Mouse (Mus musculus): ENCODE measurements around the gene L2hgdh. TPM values are rescaled to one million over a fixed set of nuclear protein-coding genes. Genes with fewer than 3 reads are reported as not detected.

L2hgdh gene
- total RNA-seq (2021): 21.6 and 28.3 TPM in 2 replicates
- long read RNA-seq, experiment 1, transcript L2hgdh-201 (10 exons, 3,340 nt): major isoform, 20 of 27 reads
- long read RNA-seq, experiment 1, partial matches to known transcripts: 2 of 27 reads
- long read RNA-seq, experiment 1, other reads (novel, unspliced or antisense): 5 of 27 reads
- long read RNA-seq, experiment 2, transcript L2hgdh-201 (10 exons, 3,340 nt): major isoform, 17 of 20 reads
- long read RNA-seq, experiment 2, partial matches to known transcripts: 1 of 20 reads
- long read RNA-seq, experiment 2, other reads (novel, unspliced or antisense): 2 of 20 reads

DNA sequence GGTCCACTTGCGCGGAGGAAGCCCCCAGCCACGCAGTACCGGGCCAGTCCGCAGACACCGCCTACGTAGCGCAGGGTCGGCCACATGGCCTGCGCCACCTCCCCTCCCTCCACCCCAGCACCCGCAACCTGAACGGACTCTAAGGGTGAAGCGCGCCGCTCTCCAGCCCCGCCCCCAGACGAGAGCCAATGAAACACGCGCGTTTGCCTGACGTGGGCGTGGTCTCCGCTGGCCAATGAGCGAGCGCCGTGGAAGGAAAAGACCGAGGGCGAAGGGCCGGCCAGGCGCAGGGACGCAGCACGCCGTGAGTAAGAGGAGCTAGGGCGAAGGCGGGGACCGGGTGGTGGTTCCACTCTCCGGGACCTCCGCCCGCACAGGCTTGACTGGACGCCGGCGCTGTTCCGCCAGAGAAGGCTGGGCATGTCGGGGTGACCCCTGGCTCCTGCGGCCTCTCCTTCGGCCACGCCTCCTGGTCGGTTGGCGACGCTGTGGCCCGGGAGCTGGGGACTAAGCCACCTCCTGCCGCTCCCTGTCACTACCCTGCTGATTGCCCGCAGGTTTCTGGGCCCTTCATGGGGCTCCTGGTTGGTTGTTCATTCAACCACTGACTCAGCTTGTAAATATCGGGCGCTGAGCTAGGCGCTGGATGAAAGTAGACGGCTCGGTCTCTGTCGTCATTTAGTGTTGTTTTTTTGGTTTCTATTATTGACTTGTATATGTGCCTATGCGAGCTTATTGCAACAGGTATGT is at the start of gene L2hgdh, which contains the start of gene Atp5s:
Gene L2hgdh (minus strand): TSS at position 163 of the 750 bp plus-strand sequence.
Gene Atp5s (plus strand): TSS at position 240 of the 750 bp plus-strand sequence.
- peak; percentile 99 for DNase-seq

DNA sequence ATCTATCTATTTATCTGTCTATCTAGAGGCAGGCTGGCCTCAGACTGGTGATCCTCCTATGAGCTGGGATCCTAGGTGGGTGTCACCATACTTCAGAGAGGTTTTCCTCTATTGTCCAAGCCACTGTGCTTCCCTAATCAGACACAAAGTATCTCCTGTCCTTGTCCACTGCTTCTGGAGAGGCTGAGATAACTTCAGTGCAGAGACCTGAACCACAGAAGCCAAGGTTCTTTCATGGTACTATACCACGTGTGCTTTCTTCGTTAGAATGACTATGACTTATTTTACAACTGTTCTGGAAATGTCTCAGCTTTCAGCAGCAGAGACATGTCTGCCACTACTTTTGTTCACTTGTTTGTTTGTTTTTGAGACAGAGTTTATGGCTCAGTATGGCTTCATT is 44.2 kb upstream of the L2hgdh start:
- DNase-seq: no peak

DNA sequence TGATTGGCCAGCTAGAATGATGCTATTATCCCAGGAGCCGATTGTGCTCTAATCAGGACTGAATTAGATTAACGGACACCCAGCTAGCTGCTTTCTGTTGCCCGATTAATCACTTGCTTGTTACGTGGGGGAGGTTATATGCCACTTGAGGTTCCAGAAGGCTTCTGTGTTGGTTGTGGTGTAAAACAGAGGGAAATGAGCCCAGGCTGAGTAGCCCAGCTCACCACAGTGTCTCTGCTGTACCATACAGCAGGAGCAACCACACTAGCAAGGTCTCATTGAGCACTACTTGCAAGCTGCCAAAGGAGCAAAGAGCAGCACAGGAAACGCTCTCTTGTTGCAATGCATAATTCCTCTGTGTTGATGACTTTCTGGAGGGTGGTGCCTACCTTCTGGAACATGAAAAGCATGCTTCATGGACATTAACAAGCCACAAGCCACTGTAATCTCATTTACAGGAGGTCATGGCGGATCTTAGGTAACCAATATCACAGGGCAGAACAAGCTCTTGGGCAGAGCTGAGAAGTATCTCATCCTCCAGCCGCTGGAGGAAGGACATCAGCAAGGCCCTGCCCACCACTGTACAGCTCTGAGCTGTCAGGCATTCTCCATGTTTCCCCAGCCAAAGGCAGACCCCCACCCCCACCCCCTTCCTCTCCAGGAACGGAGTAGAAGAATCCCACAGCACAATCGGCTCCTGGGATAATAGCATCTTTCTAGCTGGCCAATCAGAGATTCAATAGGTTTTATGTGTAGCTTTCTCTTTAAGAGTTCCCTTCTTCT is 43.0 kb upstream of the L2hgdh start:
- DNase-seq: no peak

DNA sequence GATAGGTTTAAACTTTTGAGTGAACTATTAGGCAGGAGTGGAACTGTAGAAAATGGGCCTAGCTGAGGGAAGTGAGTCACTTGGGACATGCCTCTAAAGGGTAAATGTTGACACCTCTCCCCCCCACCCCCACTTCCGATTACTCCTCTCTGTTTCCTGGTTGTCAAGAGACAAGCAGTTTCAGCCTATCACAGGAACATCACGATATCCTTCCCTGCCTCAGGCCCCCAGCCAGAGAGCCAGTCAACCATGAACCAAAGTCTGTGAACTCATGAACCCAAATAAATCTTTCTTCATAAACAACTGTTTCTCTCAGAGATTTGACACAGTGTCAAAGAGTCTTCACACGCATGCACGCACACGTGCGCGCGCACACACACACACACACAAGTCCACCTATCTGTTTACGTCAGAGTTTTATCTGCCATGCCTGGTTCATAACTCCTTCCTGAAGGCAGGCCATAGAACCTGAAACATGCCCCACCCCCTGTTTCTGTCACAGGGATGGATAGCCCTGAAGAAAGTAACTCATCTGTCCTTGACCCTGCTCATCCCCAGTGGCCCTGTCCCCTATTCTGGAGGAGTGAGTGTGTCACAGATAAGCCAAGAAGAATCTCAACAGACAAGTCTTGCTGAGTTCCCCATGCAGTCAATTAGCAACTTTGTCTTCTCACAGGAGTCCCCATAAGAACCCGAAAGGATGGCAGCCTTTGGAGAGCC is 41.7 kb upstream of the L2hgdh start:
- DNase-seq: peak; percentile 46

DNA sequence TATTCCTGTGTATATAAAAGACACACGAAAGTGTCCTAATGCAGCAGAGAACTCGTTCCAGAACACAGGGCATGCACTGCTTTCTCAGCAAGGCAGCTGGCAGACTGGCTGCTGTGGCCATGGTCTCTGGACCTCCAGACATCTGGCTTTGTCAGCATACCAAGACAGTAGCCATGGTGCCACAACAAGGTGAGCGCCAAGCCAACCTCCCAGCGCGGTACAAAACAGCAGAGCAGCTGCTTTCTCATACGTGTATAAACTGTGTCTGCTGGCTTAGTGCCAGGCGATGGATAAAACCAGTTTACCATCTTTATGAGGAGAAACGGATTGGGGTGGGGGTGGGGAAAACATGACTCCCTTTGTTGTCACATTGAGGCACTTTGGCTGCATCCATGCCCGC is 40.9 kb upstream of the L2hgdh start:
- DNase-seq: no peak

DNA sequence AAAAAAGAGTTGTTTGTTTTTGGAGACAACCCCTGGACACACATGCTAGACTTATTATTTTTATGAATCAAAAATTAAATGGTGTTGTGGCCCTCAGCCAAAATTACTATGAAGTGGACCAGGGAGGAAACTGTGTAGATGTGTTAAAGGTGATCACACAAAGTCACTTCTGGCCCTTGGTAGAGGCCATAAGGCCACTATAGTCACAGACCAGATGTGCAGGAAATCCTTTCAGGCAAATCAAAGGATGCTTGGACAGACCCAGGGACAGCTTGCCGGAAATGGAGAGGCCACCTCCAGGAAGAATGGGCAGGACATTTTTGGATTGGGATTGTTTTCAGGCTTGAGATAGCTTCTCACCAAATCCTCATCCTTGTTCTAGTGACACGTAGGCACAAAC is 36.9 kb upstream of the L2hgdh start:
- peak; percentile 28 for DNase-seq

DNA sequence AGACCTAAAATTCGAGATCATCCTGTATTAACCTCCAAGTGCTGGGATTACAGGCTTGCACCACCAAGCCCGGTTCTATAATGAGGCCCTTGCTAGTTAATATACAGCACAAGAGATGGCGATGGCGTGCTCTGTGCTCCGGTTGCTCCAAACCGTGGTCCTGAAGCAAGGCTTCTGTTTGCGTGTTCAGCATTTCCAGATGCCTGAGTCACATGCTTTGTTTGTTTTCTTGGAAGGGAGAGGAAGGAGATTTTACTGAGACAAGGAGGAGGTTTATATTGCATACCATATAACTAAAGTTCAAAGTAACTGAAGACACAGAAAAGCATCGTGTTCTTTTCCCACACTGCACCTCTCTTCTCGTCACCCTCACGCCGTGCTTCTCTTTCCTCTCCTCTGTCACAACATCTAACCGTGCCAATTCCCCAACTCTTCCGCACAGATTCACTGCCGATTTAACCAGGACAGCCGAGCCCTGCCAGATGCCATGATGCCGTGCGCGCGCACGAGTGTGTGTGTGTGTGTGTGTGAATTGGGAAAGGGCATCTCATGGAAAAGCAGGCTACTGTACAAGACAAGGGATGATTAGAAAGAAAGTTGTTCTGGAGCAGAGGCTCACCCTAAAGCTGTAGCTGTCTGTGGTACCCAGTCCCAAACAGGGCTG is 36.2 kb upstream of the L2hgdh start:
- DNase-seq: no peak

DNA sequence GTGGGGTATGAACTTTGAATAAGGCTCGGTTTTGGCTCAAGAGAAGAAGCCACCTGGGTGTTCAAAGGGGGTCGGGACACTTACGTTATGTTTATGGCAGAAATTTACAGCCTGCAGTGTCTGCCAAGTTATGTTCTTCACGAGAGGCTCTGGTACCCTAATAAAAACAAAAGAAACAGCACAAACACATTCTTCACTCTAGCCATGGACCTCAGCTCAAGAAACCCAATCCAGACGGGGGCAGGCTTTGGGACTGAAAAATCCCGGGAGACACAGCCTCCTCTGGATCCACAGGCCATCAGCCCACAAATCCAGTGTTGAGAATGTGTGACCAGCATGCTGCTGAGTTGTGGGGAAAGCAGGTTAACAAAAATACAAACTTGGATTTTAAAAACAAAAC is 35.3 kb upstream of the L2hgdh start:
- DNase-seq: no peak

DNA sequence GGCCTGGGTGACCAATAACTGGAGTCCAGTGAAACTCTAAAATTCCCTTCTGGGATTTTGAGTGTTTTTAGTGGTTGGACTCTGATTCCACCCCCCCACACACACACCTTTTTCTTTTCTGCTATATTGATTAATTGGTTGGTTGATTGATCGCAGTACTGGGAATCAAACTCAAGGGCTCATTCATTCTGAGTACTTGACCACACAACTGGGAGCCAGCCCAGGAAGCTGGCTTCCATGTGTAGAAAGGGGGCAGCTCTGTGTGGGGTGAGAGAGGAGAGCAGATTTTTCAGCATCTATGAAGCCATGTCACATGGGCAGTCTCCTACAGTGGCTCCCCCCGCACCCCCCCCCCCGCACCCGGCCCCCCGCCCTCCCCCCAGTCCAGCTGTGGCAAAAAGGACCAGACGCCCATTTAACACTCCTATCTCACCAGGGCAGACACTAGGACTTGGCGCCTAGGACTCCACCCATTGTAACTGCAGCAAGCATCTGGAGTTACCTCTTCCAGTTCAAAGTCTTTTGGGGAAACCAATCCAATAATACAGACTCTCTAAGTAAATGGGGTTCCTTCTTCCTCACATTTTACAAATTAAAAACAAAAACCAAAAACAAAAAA is 34.7 kb upstream of the L2hgdh start:
- DNase-seq: no peak

DNA sequence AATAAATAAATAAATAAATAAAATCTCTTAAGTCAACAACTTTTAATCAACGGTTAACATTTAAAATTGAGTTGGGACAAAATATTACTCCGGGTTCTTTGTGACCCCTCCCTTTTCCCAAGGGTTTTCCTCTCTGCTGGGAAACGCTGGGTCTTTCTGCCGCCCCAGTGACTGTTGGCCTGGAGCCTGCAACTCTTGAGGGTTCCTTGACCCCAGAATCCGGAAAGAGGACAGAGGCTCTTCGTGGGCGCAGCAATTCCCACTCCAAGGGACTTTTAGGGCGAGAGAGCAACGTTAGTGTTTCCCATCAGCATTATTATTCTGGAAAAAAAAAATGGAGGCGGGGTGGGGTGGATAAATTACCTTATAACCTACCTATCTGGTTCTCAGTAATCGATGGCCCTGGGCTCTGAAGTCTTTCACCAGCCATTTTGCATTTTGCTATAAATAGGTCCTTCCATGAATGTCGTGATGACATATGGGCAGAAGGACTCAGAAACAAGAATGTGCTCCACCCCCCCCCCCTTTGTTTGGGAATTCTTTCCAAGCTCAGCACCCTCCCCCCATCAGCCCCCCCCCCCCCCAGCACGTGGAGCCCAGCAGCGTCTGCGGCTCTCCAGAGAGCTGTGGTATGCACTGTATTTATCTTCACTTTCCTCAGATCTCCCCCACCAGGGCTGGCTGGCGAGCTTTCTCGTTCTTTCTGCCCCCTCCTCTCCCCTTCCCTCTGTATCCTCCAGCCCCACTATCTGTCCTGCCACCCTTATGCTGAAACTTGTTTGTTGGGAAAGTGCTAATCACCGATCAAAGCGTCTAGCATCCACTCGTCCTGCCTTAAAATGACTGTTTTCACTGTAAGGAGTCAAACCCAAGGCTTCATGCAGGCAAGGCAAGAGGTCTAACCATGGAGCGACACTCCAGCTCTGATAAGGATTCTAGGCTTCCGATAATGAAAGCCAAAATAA is 33.8 kb upstream of the L2hgdh start:
- peak; percentile 37 for DNase-seq

DNA sequence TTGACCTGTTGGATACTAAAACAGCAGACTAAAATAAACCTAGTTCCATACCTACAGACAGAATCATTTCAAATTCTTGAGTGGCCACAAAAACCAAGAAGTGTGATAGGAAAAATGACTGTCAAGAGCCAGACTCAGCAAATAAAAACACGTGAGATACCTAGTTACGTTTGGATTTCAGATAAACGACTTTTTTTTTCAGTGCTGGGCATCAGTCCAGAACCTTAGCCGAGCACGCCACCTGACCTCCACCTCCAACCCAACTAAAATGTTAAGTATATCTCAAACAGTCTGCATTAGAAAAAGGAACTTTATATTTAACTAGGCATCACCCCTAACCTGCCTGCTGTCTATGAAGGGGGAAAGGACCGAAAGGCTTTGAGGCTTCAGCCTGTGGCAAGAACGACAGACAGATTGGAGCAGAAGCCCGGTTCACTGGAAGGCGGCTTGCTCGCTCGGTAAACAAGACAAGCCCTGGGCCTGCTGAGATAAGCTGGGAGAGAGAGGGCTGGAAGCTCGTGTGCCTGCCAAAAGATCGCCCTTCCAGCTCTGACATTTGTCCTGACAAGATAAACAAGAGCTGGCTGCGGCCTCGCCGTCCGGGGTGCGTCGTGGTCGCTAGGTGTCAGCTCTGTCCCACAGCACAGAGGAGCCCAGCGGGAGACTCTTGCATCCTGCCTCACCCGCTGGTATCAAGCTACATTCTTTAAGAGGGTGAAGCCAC is 32.9 kb upstream of the L2hgdh start:
- peak; percentile 93 for DNase-seq

DNA sequence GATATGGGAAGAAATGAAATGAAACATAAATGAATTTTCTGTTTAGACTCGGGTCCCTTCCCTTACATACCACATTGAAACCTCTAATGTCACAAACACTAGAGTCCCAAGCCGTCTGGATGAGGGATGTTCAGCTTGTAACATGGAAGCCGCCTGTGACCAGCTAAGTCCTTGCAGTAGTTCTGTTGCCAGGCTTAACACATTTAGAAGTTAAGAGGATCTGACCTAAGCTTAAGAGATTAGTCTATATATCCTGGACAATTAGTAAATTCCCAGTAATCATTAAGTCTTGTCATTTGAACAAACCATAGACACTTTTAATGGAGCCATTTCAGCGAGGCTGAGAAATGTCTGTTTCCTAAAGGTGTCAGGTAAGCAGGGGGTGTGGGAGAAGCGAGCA is 31.3 kb upstream of the L2hgdh start:
- DNase-seq: no peak

DNA sequence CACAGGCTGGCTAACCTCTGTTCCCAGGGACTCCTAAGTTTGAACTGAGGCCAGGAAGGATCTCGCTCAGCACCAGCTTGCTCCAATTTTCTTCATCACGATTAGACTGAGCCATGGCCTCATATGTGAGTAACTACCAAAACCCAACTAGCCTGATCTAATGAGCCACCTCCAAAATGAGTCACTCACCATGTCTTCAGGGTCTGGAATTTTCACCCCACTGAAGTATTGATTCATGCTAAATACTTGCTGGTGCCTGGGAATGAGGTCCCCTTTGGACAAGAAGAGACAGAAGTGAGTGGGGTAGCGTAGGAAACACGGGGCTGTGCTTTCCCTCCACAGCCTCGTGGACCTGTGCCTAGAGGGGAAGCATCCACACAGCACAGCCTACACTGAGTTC is 29.3 kb upstream of the L2hgdh start:
- DNase-seq: no peak

DNA sequence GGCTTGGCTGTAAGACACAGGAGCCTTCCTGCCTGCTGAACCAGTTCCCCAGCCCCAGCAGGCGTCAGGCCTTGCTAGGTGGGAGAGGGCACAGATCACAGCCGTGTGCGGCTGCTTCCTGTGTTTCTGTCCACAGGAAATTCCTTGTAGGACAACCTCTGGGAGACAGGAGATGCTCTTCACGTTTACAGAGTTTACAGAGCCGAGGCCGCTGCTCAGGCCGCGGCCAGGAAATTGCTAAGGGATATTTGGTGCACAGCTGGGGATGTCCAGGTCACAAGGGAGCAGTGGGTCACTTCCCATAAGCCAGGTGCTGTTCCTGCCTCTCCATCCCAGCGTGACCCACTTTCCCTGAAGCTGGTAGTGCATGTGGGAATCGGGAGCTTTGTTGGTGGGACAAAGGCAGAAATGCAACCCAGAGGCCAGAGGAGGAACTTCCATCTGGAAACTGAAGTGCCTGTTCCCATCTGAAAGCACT is 27.2 kb upstream of the L2hgdh start:
- DNase-seq: peak; percentile 52

DNA sequence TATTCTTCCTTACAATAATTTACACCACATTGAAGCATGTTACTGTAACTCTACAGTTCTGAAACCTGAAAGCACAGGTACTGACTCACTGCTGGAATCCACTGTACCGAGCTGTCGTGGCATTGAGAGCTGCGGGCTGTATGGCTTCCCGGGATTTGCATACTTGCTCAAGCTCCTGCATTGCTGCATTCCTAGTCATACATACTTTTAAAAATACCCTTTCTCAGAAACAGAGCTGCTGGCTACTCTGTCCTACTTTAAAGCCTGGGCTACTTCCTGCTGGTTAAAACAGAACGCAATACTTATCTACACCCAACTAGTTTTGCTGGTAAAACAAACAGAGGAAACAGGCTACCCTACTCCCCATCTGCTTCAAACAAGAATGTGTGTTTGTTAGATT is 19.5 kb upstream of the L2hgdh start:
- no peak for DNase-seq

DNA sequence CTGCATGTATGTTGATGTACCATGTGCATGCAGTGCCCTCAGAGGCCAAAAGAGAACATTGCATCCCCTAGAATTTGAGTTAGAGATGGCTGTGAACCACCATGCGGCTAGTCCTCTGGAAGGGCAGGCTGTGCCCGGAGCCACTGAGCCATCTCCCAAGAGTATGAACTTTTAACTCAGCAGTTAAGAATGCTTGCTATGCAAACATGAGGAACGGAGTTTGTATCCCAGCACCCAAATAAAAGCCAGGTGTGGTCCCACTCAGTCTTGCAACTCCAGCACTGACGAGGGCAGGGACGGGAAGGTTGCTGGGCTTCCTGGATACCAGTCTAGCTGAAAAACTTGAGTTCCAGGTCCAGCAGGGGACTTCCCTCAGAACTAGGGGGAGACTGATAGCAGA is 17.3 kb upstream of the L2hgdh start:
- no peak for DNase-seq

DNA sequence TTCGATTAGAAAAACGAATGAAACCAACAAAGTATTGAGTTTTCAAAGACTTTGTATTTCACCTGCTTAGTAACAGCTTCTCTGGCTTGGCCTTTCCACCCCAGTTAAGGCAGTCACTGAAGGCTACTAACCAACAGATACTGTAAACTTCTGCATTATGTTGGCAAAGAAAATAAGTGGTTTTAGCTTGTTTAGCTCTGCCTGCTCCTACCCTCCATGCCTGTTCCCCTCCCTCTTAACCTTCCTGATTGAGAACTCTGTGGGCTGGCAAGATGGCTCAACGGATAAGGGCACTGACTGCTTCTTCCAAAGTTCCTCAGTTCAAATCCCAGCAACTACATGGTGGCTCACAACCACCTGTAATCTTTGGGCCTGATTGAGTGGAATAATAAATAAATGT is 9.2 kb upstream of the L2hgdh start:
- DNase-seq: no peak

DNA sequence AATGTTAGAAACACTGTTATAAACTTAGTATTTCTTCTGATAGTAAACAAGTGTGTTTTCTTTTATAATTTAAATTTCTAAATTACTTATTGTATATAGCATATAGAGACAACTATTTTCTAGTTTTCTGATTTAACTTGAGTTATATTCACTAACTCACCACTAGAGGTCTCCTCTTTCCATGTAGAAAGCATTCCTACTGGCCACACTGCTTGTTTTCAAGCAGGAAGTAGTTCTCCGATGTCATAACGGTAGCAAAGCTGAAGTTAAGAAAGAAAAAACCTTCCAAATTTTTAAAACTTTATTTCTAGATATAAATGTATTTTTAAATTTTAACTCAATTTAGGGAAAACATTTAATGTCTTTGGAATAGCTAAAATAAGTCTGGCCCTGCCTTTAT is 8.8 kb upstream of the L2hgdh start:
- DNase-seq: no peak

DNA sequence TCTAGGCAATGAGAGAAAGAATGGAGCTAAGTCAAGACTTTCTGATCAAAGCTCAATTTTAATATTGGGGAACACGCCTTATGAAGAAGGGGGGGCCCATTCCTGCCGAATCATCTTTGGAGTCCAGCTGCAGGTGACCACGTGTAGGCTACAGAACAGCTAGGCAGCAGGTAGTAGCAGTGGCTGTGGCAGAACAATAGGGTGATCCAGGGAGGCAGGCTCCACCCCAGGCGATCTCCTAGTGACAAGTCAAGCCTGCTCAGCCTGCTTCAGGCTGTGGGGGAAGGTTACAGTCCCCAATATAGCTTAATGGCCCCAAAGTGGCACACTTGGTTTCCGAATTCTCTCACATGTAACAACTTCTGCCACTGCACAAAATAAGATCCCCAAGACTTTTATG is 7.5 kb upstream of the L2hgdh start:
- no peak for DNase-seq

Data from adrenal gland, postnatal 14 days (tissue).